Mouse (Mus musculus): ENCODE measurements around the gene Cct7.
"Not testable (repeated sequence)": the region's sequence is repeated elsewhere in the genome, so short reads cannot be mapped to it uniquely, and the experiment has no call there.

Cct7 gene

GRCm38 (mm10) chr6:85450697-85451663 is at the start of gene Cct7:
Cct7 (plus strand) TSS chr6:85451514.
- peak; percentile 97 for DNase-seq

GRCm38 (mm10) chr6:85402613-85403012 is 48.7 kb upstream of the Cct7 start:
- DNase-seq: no peak

GRCm38 (mm10) chr6:85403039-85403438 is 48.3 kb upstream of the Cct7 start:
- DNase-seq: no peak

GRCm38 (mm10) chr6:85409003-85409402 is 42.3 kb upstream of the Cct7 start:
- no peak for DNase-seq

- DNase-seq: peak; percentile 27
Measured at GRCm38 (mm10) chr6:85410771-85411273, 40.5 kb upstream of the Cct7 start.

- no peak for DNase-seq
Measured at GRCm38 (mm10) chr6:85415829-85416228, 35.5 kb upstream of the Cct7 start.

- DNase-seq: no peak
Measured at GRCm38 (mm10) chr6:85419150-85419549, 32.2 kb upstream of the Cct7 start.

GRCm38 (mm10) chr6:85423836-85424379 is 27.4 kb upstream of the Cct7 start, which contains the start of gene Noto:
Noto (plus strand) TSS chr6:85423886.
- DNase-seq: no peak

- no peak for DNase-seq
Measured at GRCm38 (mm10) chr6:85431274-85431841, 20.0 kb upstream of the Cct7 start.

- DNase-seq: peak; percentile 88
Measured at GRCm38 (mm10) chr6:85431842-85432431, 19.4 kb upstream of the Cct7 start, which contains the start of gene Smyd5. Smyd5 (plus strand) TSS chr6:85431989.

GRCm38 (mm10) chr6:85433865-85434264 is 17.4 kb upstream of the Cct7 start:
- no peak for DNase-seq

- DNase-seq: no peak
Measured at GRCm38 (mm10) chr6:85436204-85436603, 15.1 kb upstream of the Cct7 start.

- no peak for DNase-seq
Measured at GRCm38 (mm10) chr6:85436631-85437030, 14.7 kb upstream of the Cct7 start.

- DNase-seq: no peak
Measured at GRCm38 (mm10) chr6:85441142-85441541, 10.2 kb upstream of the Cct7 start.

- no peak for DNase-seq
Measured at GRCm38 (mm10) chr6:85443488-85444233, 7.7 kb upstream of the Cct7 start.

- DNase-seq: no peak
Measured at GRCm38 (mm10) chr6:85444266-85444965, 6.9 kb upstream of the Cct7 start.

- DNase-seq: no peak
Measured at GRCm38 (mm10) chr6:85445286-85445685, 6.0 kb upstream of the Cct7 start.

- DNase-seq: no peak
Measured at GRCm38 (mm10) chr6:85447351-85447750, 4.0 kb upstream of the Cct7 start.

GRCm38 (mm10) chr6:85450140-85450539 is 1.2 kb upstream of the Cct7 start:
- DNase-seq: not testable (repeated sequence)

GRCm38 (mm10) chr6:85451664-85452410 is 523 bp downstream of the Cct7 start, which contains the start of gene Pradc1:
Pradc1 (minus strand) TSS chr6:85451970.
- peak; percentile 95 for DNase-seq

- DNase-seq: no peak
Measured at GRCm38 (mm10) chr6:85452411-85452665, 1.0 kb downstream of the Cct7 start.

Data from thymus, postnatal 25 days (tissue).